Mouse (Mus musculus): Measurements from ENCODE around the gene Ajap1.

GRCm38 (mm10) chr4:153439031-153439430 lies 43.6 kb downstream of the Ajap1 start:
- TF ChIP-seq TAL1 (IDR thresholded peaks at IDR 0.05; ENCODE audit: low read length) = no peak
- no peak for TF ChIP-seq GATA1 (IDR thresholded peaks at IDR 0.05; ENCODE audit: low read length)
